In genomic region chr12:83143574-83143973, GRCm38 (mm10) we compare ENCODE assay signal across 20 mouse cellular contexts.
DNase-seq lines count a peak whose midpoint lies in the region; ATAC-seq and TF ChIP-seq lines count a peak whose summit lies in the region.
"Had no signal": no experiment of that assay in that cellular context is flagged by ENCODE, and none has a peak within 500 bp of the region (broad histone marks: within the 10 kb centered on the region; RNA-seq: fewer than 3 reads in every experiment).

No protein-coding gene starts in this region.

- WGBS in heart, embryonic 16.5 days, result 76% methylated on average over 1 of the region's 1 CpGs
- 63% methylated on average over 1 of the region's 1 CpGs for WGBS in heart, embryonic 11.5 days (ENCODE audit: insufficient replicate concordance)
- WGBS in liver, embryonic 14.5 days (ENCODE audit: insufficient replicate concordance), result 67% methylated on average over 1 of the region's 1 CpGs

- no peaks in the 10 kb centered on the region for H3K9me3 ChIP-seq in heart, embryonic 16.5 days (replicated peaks; ENCODE audit: control insufficient read depth, low read length)
- no peaks in the 10 kb centered on the region for H3K9me3 ChIP-seq in heart, embryonic 11.5 days (replicated peaks; ENCODE audit: control insufficient read depth, low read length)
- H3K9me3 ChIP-seq in liver, embryonic 14.5 days (ENCODE audit: control insufficient read depth, low read length), result no peaks in the 10 kb centered on the region
- H3K9me3 ChIP-seq: embryonic facial prominence, embryonic 10.5 days; G1E; midbrain, embryonic 12.5 days had no signal

- no peaks in the 10 kb centered on the region for H3K36me3 ChIP-seq in heart, embryonic 16.5 days (ENCODE audit: control insufficient read depth, insufficient read depth)
- H3K36me3 ChIP-seq in heart, embryonic 11.5 days (ENCODE audit: control insufficient read depth, insufficient read depth, low read length), result no peaks in the 10 kb centered on the region
- H3K36me3 ChIP-seq in liver, embryonic 14.5 days (replicated peaks; ENCODE audit: control insufficient read depth, insufficient read depth, low read depth), result no peaks in the 10 kb centered on the region
- H3K36me3 ChIP-seq: embryonic facial prominence, embryonic 10.5 days; G1E; midbrain, embryonic 12.5 days had no signal

- H3K4me3 ChIP-seq in gastrocnemius, adult 2 months, result no peak overlapping the region
- no peak overlapping the region for H3K4me3 ChIP-seq in heart, embryonic 16.5 days (ENCODE audit: low read length)
- no peak overlapping the region for H3K4me3 ChIP-seq in heart, embryonic 11.5 days (ENCODE audit: low read depth, low read length)
- no peak overlapping the region for H3K4me3 ChIP-seq in liver, embryonic 14.5 days (ENCODE audit: insufficient read depth in 1 of 2, low read depth in 2 of 2, low read length in 2 of 2)
- H3K4me3 ChIP-seq: embryonic facial prominence, embryonic 10.5 days; midbrain, embryonic 12.5 days had no signal

- no peak overlapping the region; the same call in 1 of the 2 replicates for H3K9ac ChIP-seq in heart, embryonic 16.5 days (ENCODE audit: low read length)
- no peak overlapping the region for H3K9ac ChIP-seq in heart, embryonic 11.5 days (ENCODE audit: low read depth, low read length)
- H3K9ac ChIP-seq in liver, embryonic 14.5 days (replicated peaks), result peak overlapping the region; percentile 16; the same call in 1 of the 2 replicates
- H3K9ac ChIP-seq: forebrain, postnatal 0 days; hindbrain, embryonic 14.5 days; midbrain, embryonic 12.5 days had no signal

- no peaks in the 10 kb centered on the region for H3K27me3 ChIP-seq in heart, embryonic 16.5 days (ENCODE audit: control insufficient read depth, insufficient read depth, low read length)
- H3K27me3 ChIP-seq in heart, embryonic 11.5 days (ENCODE audit: control insufficient read depth, insufficient read depth, low read length), result no peaks in the 10 kb centered on the region
- no peaks in the 10 kb centered on the region for H3K27me3 ChIP-seq in liver, embryonic 14.5 days (ENCODE audit: control insufficient read depth, insufficient read depth, low read length)
- H3K27me3 ChIP-seq: midbrain, embryonic 12.5 days had no signal

- peak overlapping the region; percentile 94; the same call in 1 of the 2 replicates for H3K27ac ChIP-seq in gastrocnemius, adult 2 months
- 0 out of 2 replicates have a peak overlapping the region, but pooled peaks have one; percentile 16 for H3K27ac ChIP-seq in heart, embryonic 16.5 days (ENCODE audit: low read length)
- H3K27ac ChIP-seq in heart, embryonic 11.5 days (ENCODE audit: low read depth, low read length), result no peak overlapping the region
- peak overlapping the region; percentile 30 for H3K27ac ChIP-seq in liver, embryonic 14.5 days
- H3K27ac ChIP-seq: embryonic facial prominence, embryonic 10.5 days; hindbrain, embryonic 14.5 days; midbrain, embryonic 12.5 days had no signal

- TF ChIP-seq EP300 in liver, embryonic 14.5 days (IDR thresholded peaks at IDR 0.05; ENCODE audit: low read depth), result no peak

- intact Hi-C loops in gastrocnemius, adult 2 months (cut with DNase I), result loop anchor here (10.0 kb wide), 1 partner anchor 261 kb away; no protein-coding TSS in a partner anchor

- TF ChIP-seq CTCF in gastrocnemius, adult 2 months (IDR thresholded peaks at IDR 0.05), result no peak
- no peak for TF ChIP-seq CTCF in liver, embryonic 14.5 days (IDR thresholded peaks at IDR 0.05; ENCODE audit: low read depth)

- peaks cover 46% of the 10 kb centered on the region for H3K4me1 ChIP-seq in heart, embryonic 16.5 days (ENCODE audit: control insufficient read depth, insufficient read depth, low read length)
- H3K4me1 ChIP-seq in heart, embryonic 11.5 days (ENCODE audit: control insufficient read depth, insufficient read depth, low read length), result peaks cover 40% of the 10 kb centered on the region
- peaks cover 31% of the 10 kb centered on the region in 2 experiments for H3K4me1 ChIP-seq in liver, embryonic 14.5 days (replicated peaks; ENCODE audit: control insufficient read depth in 2 of 2, insufficient read depth in 2 of 2, low read length in 1 of 2)
- H3K4me1 ChIP-seq: embryonic facial prominence, embryonic 10.5 days had no signal

- no peak overlapping the region for H3K4me2 ChIP-seq in heart, embryonic 16.5 days (ENCODE audit: low read depth, low read length)
- H3K4me2 ChIP-seq in heart, embryonic 11.5 days, result no peak overlapping the region
- H3K4me2 ChIP-seq in liver, embryonic 14.5 days (ENCODE audit: low read depth), result no peak overlapping the region
- H3K4me2 ChIP-seq: hindbrain, embryonic 14.5 days; midbrain, embryonic 12.5 days had no signal

- no peak for DNase-seq in gastrocnemius, adult 2 months
- no peak for DNase-seq in gastrocnemius, adult 8-10 months (ENCODE audit: low spot score in 2 of 2)
- no peak for DNase-seq in liver, embryonic 14.5 days (ENCODE audit: low read depth in 3 of 3, low spot score in 3 of 3)
- DNase-seq in thymus, postnatal 14 days, result no peak
- DNase-seq: adrenal gland, postnatal 36 days; B cell, adult 2 months; forebrain, postnatal 0 days; gastrocnemius, postnatal 36 days; heart, postnatal 36 days; kidney, adult 8-10 months; layer of hippocampus, postnatal 36 days; thymus, adult 18-20 months had no signal

- ATAC-seq in heart, embryonic 16.5 days (replicated peaks; ENCODE audit: extremely low read depth, insufficient read depth, low FRiP score), result no peak
- no peak for ATAC-seq in heart, embryonic 11.5 days (replicated peaks; ENCODE audit: insufficient number of reproducible peaks, low FRiP score, low TSS enrichment)
- ATAC-seq in erythroblast, adult 5-6 weeks (replicated peaks; ENCODE audit: low FRiP score, poor library complexity, severe bottlenecking), result peak; percentile 37
- no peak for ATAC-seq in liver, embryonic 14.5 days (ENCODE audit: insufficient read depth)
- ATAC-seq: forebrain, postnatal 0 days; Patski had no signal
